Mouse (Mus musculus): ENCODE results near the gene Mast4. TPM values are rescaled to one million over a fixed set of nuclear protein-coding genes. Genes with fewer than 3 reads are reported as not detected.

Gene Mast4
- polyA plus RNA-seq, 1 experiment from 2014 or later, result 18.9 TPM

DNA sequence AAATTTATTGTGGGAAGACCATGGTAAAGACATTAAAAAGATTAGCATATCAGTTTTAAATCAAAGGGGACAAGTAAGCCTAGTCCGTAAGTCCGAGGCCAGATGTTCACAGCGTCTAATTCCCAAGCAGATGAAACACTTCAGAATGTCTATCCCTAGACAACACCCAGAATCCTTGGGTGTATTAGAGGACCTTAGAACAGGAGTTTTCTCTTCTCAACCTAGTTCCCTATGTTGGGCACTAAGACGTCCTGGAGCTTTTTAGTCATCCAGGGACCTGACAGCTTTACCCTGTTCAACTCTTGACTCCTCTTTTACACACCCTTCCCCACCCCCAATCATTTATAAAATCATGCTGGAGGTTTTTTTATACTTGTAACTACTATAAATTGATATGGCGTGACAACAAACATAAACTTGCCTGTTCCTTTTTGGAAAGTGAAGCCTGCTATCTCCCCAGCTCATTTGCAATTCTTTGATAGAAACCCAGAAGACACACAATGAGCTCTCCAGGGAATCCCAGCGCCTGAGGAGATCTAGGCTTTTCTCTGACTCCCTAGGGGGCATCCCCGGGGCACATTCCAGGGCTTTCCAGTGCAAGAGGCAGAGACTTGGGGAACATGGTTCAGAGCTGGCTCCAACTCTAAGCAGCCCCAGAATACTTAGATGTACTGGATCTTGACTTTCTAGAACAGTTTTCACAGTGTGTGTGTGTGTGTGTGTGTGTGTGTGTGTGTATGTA is 494.4 kb downstream of the Mast4 start:
- Histone ChIP-seq H3K36me3 (ENCODE audit: control insufficient read depth, insufficient read depth, low read length) (no peaks in the 10 kb centered on the region; the same call in 1 of the 2 replicates), H3K9ac (ENCODE audit: low read length) (no peak overlapping the region), H3K27me3 (ENCODE audit: control insufficient read depth, insufficient read depth, low read length) (no peaks in the 10 kb centered on the region), H3K27ac (replicated peaks; ENCODE audit: low read depth, low read length) (no peak overlapping the region), H3K9me3 (ENCODE audit: control insufficient read depth, low read length) (no peaks in the 10 kb centered on the region), H3K4me3 (ENCODE audit: low read depth, low read length) (no peak overlapping the region), H3K4me1 (ENCODE audit: control insufficient read depth, insufficient read depth, low read length) (0 out of 2 replicates have a peak, but pooled peaks cover 3% of the 10 kb centered on the region), H3K4me2 (ENCODE audit: low read depth, severe bottlenecking) (no peak overlapping the region)
- WGBS, result 50% methylated on average over 7 of the region's 7 CpGs
- DNase-seq (ENCODE audit: low spot score), result no peak
- no peak for ATAC-seq (ENCODE audit: insufficient number of reproducible peaks, low FRiP score, low TSS enrichment, low read depth)

DNA sequence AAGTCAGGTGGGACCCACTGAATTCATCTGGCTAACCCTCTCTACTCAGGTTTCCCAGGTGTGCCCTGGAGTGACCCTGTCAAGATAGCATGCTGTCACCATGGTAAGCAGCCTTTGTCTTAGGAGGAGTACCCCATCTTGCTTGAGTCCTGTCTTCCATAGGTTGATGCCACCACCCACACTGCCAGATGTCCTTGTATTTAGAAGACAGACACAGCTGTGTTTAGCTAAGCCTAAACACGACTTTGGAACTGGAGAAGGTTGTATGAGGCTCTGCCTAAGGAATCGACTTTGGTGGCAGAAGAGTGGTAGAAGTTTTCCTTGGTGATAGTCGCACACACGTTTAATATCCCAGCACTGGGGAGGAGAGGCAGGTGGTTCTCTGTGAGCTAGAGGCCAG is 496.9 kb downstream of the Mast4 start:
- ATAC-seq (ENCODE audit: insufficient number of reproducible peaks, low FRiP score, low TSS enrichment, low read depth) (no peak), DNase-seq (ENCODE audit: low spot score) (no peak)
- Histone ChIP-seq H3K27ac (replicated peaks; ENCODE audit: low read depth, low read length) (no peak overlapping the region), H3K9ac (ENCODE audit: low read length) (no peak overlapping the region), H3K4me3 (ENCODE audit: low read depth, low read length) (no peak overlapping the region), H3K36me3 (ENCODE audit: control insufficient read depth, insufficient read depth, low read length) (no peaks in the 10 kb centered on the region; the same call in 1 of the 2 replicates), H3K27me3 (ENCODE audit: control insufficient read depth, insufficient read depth, low read length) (no peaks in the 10 kb centered on the region), H3K9me3 (ENCODE audit: control insufficient read depth, low read length) (no peaks in the 10 kb centered on the region), H3K4me2 (ENCODE audit: low read depth, severe bottlenecking) (no peak overlapping the region), H3K4me1 (ENCODE audit: control insufficient read depth, insufficient read depth, low read length) (no peaks in the 10 kb centered on the region)
- 78% methylated on average over 4 of the region's 4 CpGs for WGBS

DNA sequence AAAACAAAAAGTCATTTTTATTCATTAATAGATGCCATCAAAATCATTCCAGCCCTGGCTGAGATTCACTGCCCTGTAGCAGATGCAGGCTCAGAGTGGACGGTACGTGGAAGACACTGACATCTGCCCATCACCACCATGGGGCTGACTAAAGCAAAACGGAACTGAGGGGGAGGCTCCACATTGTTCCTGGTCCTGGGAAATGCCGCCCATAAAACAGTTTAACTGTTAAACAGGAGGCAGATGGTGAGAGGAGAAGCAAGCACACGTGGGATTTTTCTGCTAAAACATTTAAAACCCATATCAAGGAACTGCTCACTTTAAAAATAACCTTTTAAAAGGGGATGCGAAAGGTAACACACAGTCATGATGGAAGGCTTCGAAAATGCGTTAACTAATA is 499.0 kb downstream of the Mast4 start:
- no peak for ATAC-seq (ENCODE audit: insufficient number of reproducible peaks, low FRiP score, low TSS enrichment, low read depth)

DNA sequence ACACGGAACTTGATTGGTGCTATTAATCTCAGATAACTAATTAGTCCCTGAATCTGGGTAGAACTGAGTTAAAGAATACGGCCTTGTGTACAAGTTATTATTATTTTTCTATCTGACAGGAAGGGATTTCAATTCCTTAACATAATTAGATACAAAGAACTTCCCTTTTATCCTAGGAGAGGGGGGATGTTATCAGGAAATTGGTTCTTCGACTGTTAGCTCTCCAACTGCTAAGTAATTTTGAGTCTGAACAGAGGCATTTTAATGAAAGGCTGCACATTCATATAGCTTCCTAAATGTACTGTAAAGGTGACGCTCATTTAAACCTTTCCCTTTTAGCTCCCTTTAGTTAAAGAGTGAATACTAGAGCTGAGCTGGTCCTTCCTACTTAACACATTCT is 516.0 kb downstream of the Mast4 start:
- no peak overlapping the region for H3K4me2 ChIP-seq (ENCODE audit: low read depth, severe bottlenecking)
- WGBS, result 70% methylated on average over 4 of the region's 4 CpGs
- no peaks in the 10 kb centered on the region for H3K27me3 ChIP-seq (ENCODE audit: control insufficient read depth, insufficient read depth, low read length)

More for the DNA sequence above, 499.0 kb downstream of the Mast4 start:
- no peak overlapping the region for H3K4me2 ChIP-seq (ENCODE audit: low read depth, severe bottlenecking)
- no peaks in the 10 kb centered on the region for H3K9me3 ChIP-seq (ENCODE audit: control insufficient read depth, low read length)
- no peaks in the 10 kb centered on the region for H3K27me3 ChIP-seq (ENCODE audit: control insufficient read depth, insufficient read depth, low read length)
- H3K27ac ChIP-seq (replicated peaks; ENCODE audit: low read depth, low read length), result no peak overlapping the region
- no peaks in the 10 kb centered on the region for H3K4me1 ChIP-seq (ENCODE audit: control insufficient read depth, insufficient read depth, low read length)
- WGBS, result 49% methylated on average over 8 of the region's 8 CpGs
- no peaks in the 10 kb centered on the region for H3K36me3 ChIP-seq (ENCODE audit: control insufficient read depth, insufficient read depth, low read length)
- DNase-seq (ENCODE audit: low spot score), result no peak
- H3K9ac ChIP-seq (ENCODE audit: low read length), result no peak overlapping the region
- H3K4me3 ChIP-seq (ENCODE audit: low read depth, low read length), result no peak overlapping the region

DNA sequence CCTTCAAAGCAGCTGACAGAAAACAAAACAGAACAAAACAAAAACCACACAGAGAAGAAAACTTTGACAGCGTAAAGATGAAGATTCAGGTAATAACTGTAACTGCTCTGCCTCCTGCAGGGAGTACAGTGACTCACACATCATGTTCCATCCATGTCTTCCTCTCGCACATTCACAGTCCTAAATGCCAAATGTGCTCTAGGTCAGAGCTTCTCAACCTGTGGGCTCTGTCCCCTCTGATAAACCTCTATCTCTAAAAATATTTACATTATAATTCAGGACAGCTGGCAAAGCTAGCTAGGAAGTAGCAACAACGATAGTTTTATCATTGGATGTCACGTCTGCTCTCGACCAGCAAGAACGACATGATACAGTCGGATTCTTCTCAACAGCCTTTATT is 517.6 kb downstream of the Mast4 start:
- Histone ChIP-seq H3K36me3 (ENCODE audit: control insufficient read depth, insufficient read depth, low read length) (no peaks in the 10 kb centered on the region), H3K9me3 (ENCODE audit: control insufficient read depth, low read length) (no peaks in the 10 kb centered on the region), H3K27ac (replicated peaks; ENCODE audit: low read depth, low read length) (no peak overlapping the region), H3K4me3 (ENCODE audit: low read depth, low read length) (no peak overlapping the region), H3K27me3 (ENCODE audit: control insufficient read depth, insufficient read depth, low read length) (no peaks in the 10 kb centered on the region), H3K4me2 (ENCODE audit: low read depth, severe bottlenecking) (no peak overlapping the region), H3K4me1 (ENCODE audit: control insufficient read depth, insufficient read depth, low read length) (peaks cover 2% of the 10 kb centered on the region; the same call in 1 of the 2 replicates), H3K9ac (ENCODE audit: low read length) (no peak overlapping the region)
- DNase-seq (ENCODE audit: low spot score) (no peak), ATAC-seq (ENCODE audit: insufficient number of reproducible peaks, low FRiP score, low TSS enrichment, low read depth) (no peak)
- 94% methylated on average over 7 of the region's 7 CpGs for WGBS

More for the DNA sequence above, 516.0 kb downstream of the Mast4 start:
- DNase-seq (ENCODE audit: low spot score) (no peak), ATAC-seq (ENCODE audit: insufficient number of reproducible peaks, low FRiP score, low TSS enrichment, low read depth) (no peak)
- no peak overlapping the region for H3K9ac ChIP-seq (ENCODE audit: low read length)
- no peaks in the 10 kb centered on the region for H3K36me3 ChIP-seq (ENCODE audit: control insufficient read depth, insufficient read depth, low read length)
- no peak overlapping the region for H3K4me3 ChIP-seq (ENCODE audit: low read depth, low read length)
- no peak overlapping the region for H3K27ac ChIP-seq (replicated peaks; ENCODE audit: low read depth, low read length)
- H3K9me3 ChIP-seq (ENCODE audit: control insufficient read depth, low read length), result no peaks in the 10 kb centered on the region
- no peaks in the 10 kb centered on the region for H3K4me1 ChIP-seq (ENCODE audit: control insufficient read depth, insufficient read depth, low read length)

DNA sequence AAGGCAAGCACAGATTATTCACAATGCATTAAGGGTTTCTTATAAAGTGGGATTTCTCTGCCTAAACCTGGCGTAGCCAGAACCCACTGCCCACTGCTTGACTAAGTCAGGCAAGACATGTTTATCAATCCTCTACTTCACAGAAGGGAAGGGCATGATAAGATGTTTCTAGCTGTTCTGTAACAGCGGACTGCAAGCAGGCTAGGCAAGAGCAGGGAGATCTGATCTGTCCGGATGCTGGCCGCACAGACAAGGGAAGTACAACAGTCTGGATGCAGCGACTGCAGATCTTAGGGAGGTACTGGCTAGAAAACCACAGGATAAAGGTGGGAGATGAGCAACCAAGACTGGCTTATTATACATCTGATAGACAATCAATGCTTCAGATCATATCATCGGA is 519.1 kb downstream of the Mast4 start:
- WGBS, result 95% methylated on average over 6 of the region's 6 CpGs
- Histone ChIP-seq H3K9me3 (ENCODE audit: control insufficient read depth, low read length) (no peaks in the 10 kb centered on the region), H3K9ac (ENCODE audit: low read length) (no peak overlapping the region), H3K27ac (replicated peaks; ENCODE audit: low read depth, low read length) (no peak overlapping the region), H3K4me1 (ENCODE audit: control insufficient read depth, insufficient read depth, low read length) (peaks cover 6% of the 10 kb centered on the region; the same call in 1 of the 2 replicates), H3K36me3 (ENCODE audit: control insufficient read depth, insufficient read depth, low read length) (no peaks in the 10 kb centered on the region), H3K4me3 (ENCODE audit: low read depth, low read length) (no peak overlapping the region), H3K27me3 (ENCODE audit: control insufficient read depth, insufficient read depth, low read length) (no peaks in the 10 kb centered on the region), H3K4me2 (ENCODE audit: low read depth, severe bottlenecking) (no peak overlapping the region)
- ATAC-seq (ENCODE audit: insufficient number of reproducible peaks, low FRiP score, low TSS enrichment, low read depth), result no peak
- no peak for DNase-seq (ENCODE audit: low spot score)

DNA sequence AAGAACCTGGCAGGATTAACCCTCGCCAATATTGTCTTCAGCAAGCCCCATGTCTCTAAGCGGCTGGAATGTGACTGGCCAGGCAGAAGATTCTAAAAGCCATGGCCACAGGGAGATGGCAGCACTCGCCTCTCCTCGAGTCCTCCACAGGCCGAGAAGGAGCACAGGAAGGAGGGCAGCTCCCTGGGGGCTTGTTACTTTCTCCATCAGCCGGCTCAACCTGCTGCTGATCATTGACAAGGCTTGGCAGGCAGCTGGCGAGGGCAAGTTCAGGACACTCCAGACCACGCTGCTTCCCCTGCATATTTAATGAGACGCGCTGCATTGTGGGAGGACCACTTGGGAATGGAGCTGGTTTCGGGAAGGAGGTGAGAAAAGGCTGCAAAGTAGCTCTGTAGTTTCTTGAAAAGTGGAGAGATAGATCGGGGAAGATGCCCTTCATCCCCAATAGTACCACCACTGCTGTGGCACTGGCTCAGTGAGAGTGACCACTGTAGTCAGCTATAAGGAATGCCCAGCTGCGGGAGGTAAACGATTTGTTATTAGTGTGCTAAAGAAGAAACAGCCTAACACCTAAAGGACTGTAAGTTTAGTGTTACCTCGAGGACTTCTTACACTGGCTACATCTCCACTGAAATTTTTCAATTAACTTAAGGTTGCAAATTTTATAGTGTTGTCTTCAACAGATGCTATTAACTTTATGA is 523.0 kb downstream of the Mast4 start:
- ATAC-seq (ENCODE audit: insufficient number of reproducible peaks, low FRiP score, low TSS enrichment, low read depth) (peak; percentile 68), DNase-seq (ENCODE audit: low spot score) (peak; percentile 71)
- Histone ChIP-seq H3K9me3 (ENCODE audit: control insufficient read depth, low read length) (no peaks in the 10 kb centered on the region), H3K4me3 (ENCODE audit: low read depth, low read length) (peak overlapping the region; percentile 2; the same call in 1 of the 2 replicates), H3K4me2 (ENCODE audit: low read depth, severe bottlenecking) (peak overlapping the region; percentile 34), H3K27ac (replicated peaks; ENCODE audit: low read depth, low read length) (no peak overlapping the region), H3K4me1 (ENCODE audit: control insufficient read depth, insufficient read depth, low read length) (peaks cover 6% of the 10 kb centered on the region; the same call in 1 of the 2 replicates), H3K36me3 (ENCODE audit: control insufficient read depth, insufficient read depth, low read length) (no peaks in the 10 kb centered on the region), H3K27me3 (ENCODE audit: control insufficient read depth, insufficient read depth, low read length) (no peaks in the 10 kb centered on the region), H3K9ac (ENCODE audit: low read length) (no peak overlapping the region)
- 2% methylated on average over 15 of the region's 15 CpGs for WGBS

DNA sequence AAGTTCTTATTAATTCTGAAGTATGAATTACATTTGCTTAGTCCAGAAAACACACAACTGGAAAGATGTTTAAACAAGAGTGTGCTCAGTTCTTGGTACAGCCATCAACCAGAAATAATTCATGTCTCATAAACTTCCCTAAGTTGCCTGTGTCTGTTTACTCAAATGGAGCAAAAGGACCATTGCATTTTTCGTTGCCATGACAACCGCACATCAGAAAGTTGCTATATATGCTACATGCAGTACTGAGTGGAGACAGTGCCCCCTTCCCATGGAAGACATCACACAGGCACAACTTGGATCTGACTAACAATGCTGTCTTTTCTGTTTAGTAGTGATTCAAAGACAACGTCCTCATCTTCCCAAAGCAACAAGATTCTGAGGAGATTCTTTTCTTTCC is 527.6 kb downstream of the Mast4 start:
- Histone ChIP-seq H3K36me3 (ENCODE audit: control insufficient read depth, insufficient read depth, low read length) (no peaks in the 10 kb centered on the region), H3K9ac (ENCODE audit: low read length) (no peak overlapping the region)
- WGBS, result 87% methylated on average over 3 of the region's 3 CpGs

More for the DNA sequence above, 527.6 kb downstream of the Mast4 start:
- Histone ChIP-seq H3K27me3 (ENCODE audit: control insufficient read depth, insufficient read depth, low read length) (no peaks in the 10 kb centered on the region), H3K4me3 (ENCODE audit: low read depth, low read length) (no peak overlapping the region), H3K27ac (replicated peaks; ENCODE audit: low read depth, low read length) (no peak overlapping the region), H3K9me3 (ENCODE audit: control insufficient read depth, low read length) (no peaks in the 10 kb centered on the region), H3K4me2 (ENCODE audit: low read depth, severe bottlenecking) (no peak overlapping the region), H3K4me1 (ENCODE audit: control insufficient read depth, insufficient read depth, low read length) (peaks cover 4% of the 10 kb centered on the region; the same call in 1 of the 2 replicates)
- DNase-seq (ENCODE audit: low spot score) (no peak), ATAC-seq (ENCODE audit: insufficient number of reproducible peaks, low FRiP score, low TSS enrichment, low read depth) (no peak)
